Mouse (Mus musculus): Measurements from ENCODE around the gene Ift22. TPM values are rescaled to one million over a fixed set of nuclear protein-coding genes. Genes with fewer than 3 reads are reported as not detected.

Gene Ift22
- polyA plus RNA-seq, 2 experiments, result 2.5 to 9.9 TPM

GRCm38 (mm10) chr5:136907587-136907986 is 363 bp upstream of the Ift22 start:
- Histone ChIP-seq H3K4me2 (ENCODE audit: low read depth) (peak overlapping the region; percentile 67), H3K4me3 (ENCODE audit: insufficient read depth in 1 of 2, low read depth in 2 of 2, low read length in 2 of 2) (peak overlapping the region; percentile 60 to 62), H3K27me3 (ENCODE audit: control insufficient read depth, insufficient read depth, low read length) (no peaks in the 10 kb centered on the region), H3K9ac (replicated peaks) (no peak overlapping the region), H3K4me1 (replicated peaks; ENCODE audit: control insufficient read depth in 2 of 2, insufficient read depth in 2 of 2, low read length in 1 of 2) (peaks cover 0 to 5% of the 10 kb centered on the region in 2 experiments; a peak in 1 of 4 replicates), H3K36me3 (replicated peaks; ENCODE audit: control insufficient read depth, insufficient read depth, low read depth) (no peaks in the 10 kb centered on the region), H3K27ac (no peak overlapping the region), H3K9me3 (ENCODE audit: control insufficient read depth, low read length) (no peaks in the 10 kb centered on the region)
- ATAC-seq (ENCODE audit: insufficient read depth) (no peak), DNase-seq (ENCODE audit: low read depth in 3 of 3, low spot score in 3 of 3) (no peak)
- WGBS (ENCODE audit: insufficient replicate concordance), result 31% methylated on average over 9 of the region's 9 CpGs
- TF ChIP-seq CTCF (IDR thresholded peaks at IDR 0.05; ENCODE audit: low read depth) (no peak), EP300 (IDR thresholded peaks at IDR 0.05; ENCODE audit: low read depth) (no peak)

- no peak overlapping the region for H3K4me3 ChIP-seq (ENCODE audit: insufficient read depth in 1 of 2, low read depth in 2 of 2, low read length in 2 of 2)
- no peak overlapping the region for H3K27ac ChIP-seq
- H3K4me2 ChIP-seq (ENCODE audit: low read depth), result no peak overlapping the region
- H3K9me3 ChIP-seq (ENCODE audit: control insufficient read depth, low read length), result no peaks in the 10 kb centered on the region
- H3K27me3 ChIP-seq (ENCODE audit: control insufficient read depth, insufficient read depth, low read length), result no peaks in the 10 kb centered on the region
- H3K36me3 ChIP-seq (replicated peaks; ENCODE audit: control insufficient read depth, insufficient read depth, low read depth), result no peaks in the 10 kb centered on the region
- no peak overlapping the region for H3K9ac ChIP-seq (replicated peaks)
- DNase-seq (ENCODE audit: low read depth in 3 of 3, low spot score in 3 of 3), result no peak
- no peak for ATAC-seq (ENCODE audit: insufficient read depth)
- TF ChIP-seq EP300 (IDR thresholded peaks at IDR 0.05; ENCODE audit: low read depth), result no peak
- no peak for TF ChIP-seq CTCF (IDR thresholded peaks at IDR 0.05; ENCODE audit: low read depth)
- no peaks in the 10 kb centered on the region for H3K4me1 ChIP-seq (replicated peaks; ENCODE audit: control insufficient read depth in 2 of 2, insufficient read depth in 2 of 2, low read length in 1 of 2)
- 60% methylated on average over 3 of the region's 3 CpGs for WGBS (ENCODE audit: insufficient replicate concordance)
These were observed 6.2 kb downstream of the Ift22 start for GRCm38 (mm10) chr5:136914183-136914582.

- H3K9ac ChIP-seq (replicated peaks), result no peak overlapping the region
- H3K36me3 ChIP-seq (replicated peaks; ENCODE audit: control insufficient read depth, insufficient read depth, low read depth), result no peaks in the 10 kb centered on the region
- 83% methylated on average over 8 of the region's 8 CpGs for WGBS (ENCODE audit: insufficient replicate concordance)
- DNase-seq (ENCODE audit: low read depth in 3 of 3, low spot score in 3 of 3) (no peak), ATAC-seq (ENCODE audit: insufficient read depth) (no peak)
- TF ChIP-seq EP300 (IDR thresholded peaks at IDR 0.05; ENCODE audit: low read depth) (no peak), CTCF (IDR thresholded peaks at IDR 0.05; ENCODE audit: low read depth) (no peak)
- no peaks in the 10 kb centered on the region for H3K9me3 ChIP-seq (ENCODE audit: control insufficient read depth, low read length)
- H3K4me3 ChIP-seq (ENCODE audit: insufficient read depth in 1 of 2, low read depth in 2 of 2, low read length in 2 of 2), result no peak overlapping the region
- no peak overlapping the region for H3K4me2 ChIP-seq (ENCODE audit: low read depth)
- peaks cover 0 to 7% of the 10 kb centered on the region in 2 experiments; a peak in 3 of 4 replicates for H3K4me1 ChIP-seq (replicated peaks; ENCODE audit: control insufficient read depth in 2 of 2, insufficient read depth in 2 of 2, low read length in 1 of 2)
- no peaks in the 10 kb centered on the region for H3K27me3 ChIP-seq (ENCODE audit: control insufficient read depth, insufficient read depth, low read length)
- no peak overlapping the region for H3K27ac ChIP-seq
These were observed 9.8 kb downstream of the Ift22 start for GRCm38 (mm10) chr5:136917613-136918242.

- ATAC-seq (ENCODE audit: insufficient read depth) (peak; percentile 86), DNase-seq (ENCODE audit: low read depth in 3 of 3, low spot score in 3 of 3) (peak; percentile 61 to 75 (median 67))
- no peaks in the 10 kb centered on the region for H3K36me3 ChIP-seq (replicated peaks; ENCODE audit: control insufficient read depth, insufficient read depth, low read depth)
- peak overlapping the region; percentile 70 for H3K9ac ChIP-seq (replicated peaks)
- no peak for TF ChIP-seq CTCF (IDR thresholded peaks at IDR 0.05; ENCODE audit: low read depth)
- no peak for TF ChIP-seq EP300 (IDR thresholded peaks at IDR 0.05; ENCODE audit: low read depth)
- no peaks in the 10 kb centered on the region for H3K9me3 ChIP-seq (ENCODE audit: control insufficient read depth, low read length)
- peak overlapping the region; percentile 91 for H3K4me2 ChIP-seq (ENCODE audit: low read depth)
- H3K27me3 ChIP-seq (ENCODE audit: control insufficient read depth, insufficient read depth, low read length), result no peaks in the 10 kb centered on the region
- 3% methylated on average over 38 of the region's 38 CpGs for WGBS (ENCODE audit: insufficient replicate concordance)
- H3K4me3 ChIP-seq (ENCODE audit: insufficient read depth in 1 of 2, low read depth in 2 of 2, low read length in 2 of 2), result peak overlapping the region; percentile 68 to 92
- peak overlapping the region; percentile 22; the same call in 1 of the 2 replicates for H3K27ac ChIP-seq
- H3K4me1 ChIP-seq (replicated peaks; ENCODE audit: control insufficient read depth in 2 of 2, insufficient read depth in 2 of 2, low read length in 1 of 2), result peaks cover 0 to 7% of the 10 kb centered on the region in 2 experiments; a peak in 3 of 4 replicates
These were observed 10.9 kb downstream of the Ift22 start for GRCm38 (mm10) chr5:136918655-136919472.

Measured in liver, embryonic 14.5 days (tissue).